Mouse (Mus musculus) megakaryocyte, embryonic 14.5 days (primary cell): ENCODE data around the gene N4bp1.

Source experiments
- FLI1 ChIP-seq: IDR thresholded peaks from 2 replicates; pipeline ENCODE4 v1.6.1; 2012; ENCODE audit warnings: low read length, inconsistent platforms, mixed read lengths
- GATA1 ChIP-seq: IDR thresholded peaks from 3 replicates; pipeline ENCODE4 v1.6.1; 2012; ENCODE audit warnings: mixed read lengths, low read length, inconsistent platforms, borderline replicate concordance

- TF ChIP-seq GATA1 (no peak), FLI1 (no peak)
Observed at GRCm38 (mm10) chr8:86916369-86916768, 31.3 kb upstream of the N4bp1 start.
